Mouse (Mus musculus) T-cell, adult 2 months (primary cell): ENCODE results near the gene Dzip1.
A peak's percentile ranks its signal among the peaks of the same experiment; 100 is the strongest.

Experiments used
- DNase-seq: peaks from one replicate; pipeline ENCODE4 v3.0.0; 2022; ENCODE audit warnings: low spot score

The Dzip1 gene

DNA sequence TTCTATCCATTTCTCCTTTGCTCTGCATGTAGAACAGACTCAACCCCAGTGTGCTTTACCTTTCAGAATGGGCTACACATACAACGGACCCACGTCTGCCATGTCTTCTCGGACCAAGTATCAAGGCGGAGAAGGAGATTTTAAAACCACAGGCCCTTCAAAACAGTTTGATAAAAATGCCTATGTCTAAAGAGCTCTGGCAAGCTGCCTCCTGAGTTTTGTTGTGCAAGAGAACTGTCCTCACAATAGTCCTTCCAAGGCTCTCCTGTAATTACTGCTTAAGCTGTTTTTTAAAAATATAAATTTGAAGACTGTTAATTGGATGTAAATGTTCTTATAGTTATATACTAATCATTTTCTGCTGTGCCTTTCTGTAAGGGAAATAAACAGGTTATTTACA lies 51.1 kb downstream of the Dzip1 start:
- DNase-seq = no peak

DNA sequence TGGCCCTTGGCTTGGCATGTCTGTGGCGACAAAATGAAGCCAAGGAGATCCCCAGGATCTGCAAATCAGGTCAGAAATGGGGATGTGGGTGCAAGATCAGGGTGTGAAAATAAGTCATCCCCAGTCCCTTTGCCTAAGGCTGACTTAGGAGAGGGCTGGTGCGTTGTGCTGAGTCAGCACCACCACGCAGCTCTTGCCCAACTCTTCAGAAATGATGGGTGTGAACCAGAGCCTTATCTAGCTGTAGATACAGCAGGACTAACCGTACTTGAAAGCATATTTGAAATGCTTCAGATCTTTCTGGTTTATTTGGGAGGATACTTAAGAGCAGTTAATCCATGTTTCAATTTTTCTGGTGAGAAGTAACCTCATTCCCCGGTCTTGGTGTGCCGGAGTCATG lies 55.5 kb downstream of the Dzip1 start:
- no peak for DNase-seq

DNA sequence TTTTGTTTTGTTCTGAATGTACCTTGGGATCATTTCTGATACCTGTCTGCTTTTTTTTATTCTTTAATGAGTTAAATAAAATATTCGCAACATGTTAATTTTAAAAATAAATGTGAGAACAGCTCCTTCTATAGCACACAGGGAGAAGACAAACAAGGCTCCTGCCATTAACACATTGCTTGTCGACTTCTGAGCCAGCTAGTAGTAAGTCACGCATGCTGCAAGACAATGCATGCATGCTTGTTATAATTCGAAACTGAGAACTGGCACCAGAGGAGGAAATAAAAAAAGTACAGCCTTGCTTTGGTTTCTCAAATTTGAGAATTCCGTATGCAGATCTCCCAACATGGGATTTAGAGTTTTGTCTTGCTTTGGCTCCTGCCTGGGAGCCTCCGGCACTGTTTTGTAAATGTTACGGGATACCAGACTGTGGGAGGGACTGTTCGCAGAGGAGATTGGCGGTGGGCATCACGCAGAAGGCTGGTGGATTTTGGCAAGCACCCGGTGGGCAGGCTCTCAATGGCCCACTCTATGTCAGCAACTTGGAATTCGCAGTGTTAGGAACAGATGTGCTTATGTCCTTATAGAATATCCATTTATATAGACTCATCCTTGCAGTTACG lies 57.0 kb downstream of the Dzip1 start:
- DNase-seq = no peak

DNA sequence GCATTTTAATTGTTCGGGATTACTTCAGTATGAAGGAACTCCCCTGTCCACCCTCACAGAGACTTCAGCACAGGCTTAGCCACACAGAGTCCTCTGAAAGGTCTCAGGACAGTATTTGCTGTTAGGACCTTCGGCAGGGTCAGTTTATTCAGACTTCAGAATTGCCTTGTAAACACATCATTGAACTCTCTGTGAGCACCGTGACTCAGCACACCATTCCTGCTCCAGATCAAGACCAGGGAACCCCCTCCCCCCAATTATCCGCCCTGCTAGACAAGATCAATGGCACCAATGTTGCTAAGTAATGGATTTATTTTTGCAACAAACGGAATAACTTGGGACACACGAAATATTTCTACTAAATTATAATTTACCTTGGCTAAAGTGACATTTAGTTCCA lies 57.9 kb downstream of the Dzip1 start:
- no peak for DNase-seq

DNA sequence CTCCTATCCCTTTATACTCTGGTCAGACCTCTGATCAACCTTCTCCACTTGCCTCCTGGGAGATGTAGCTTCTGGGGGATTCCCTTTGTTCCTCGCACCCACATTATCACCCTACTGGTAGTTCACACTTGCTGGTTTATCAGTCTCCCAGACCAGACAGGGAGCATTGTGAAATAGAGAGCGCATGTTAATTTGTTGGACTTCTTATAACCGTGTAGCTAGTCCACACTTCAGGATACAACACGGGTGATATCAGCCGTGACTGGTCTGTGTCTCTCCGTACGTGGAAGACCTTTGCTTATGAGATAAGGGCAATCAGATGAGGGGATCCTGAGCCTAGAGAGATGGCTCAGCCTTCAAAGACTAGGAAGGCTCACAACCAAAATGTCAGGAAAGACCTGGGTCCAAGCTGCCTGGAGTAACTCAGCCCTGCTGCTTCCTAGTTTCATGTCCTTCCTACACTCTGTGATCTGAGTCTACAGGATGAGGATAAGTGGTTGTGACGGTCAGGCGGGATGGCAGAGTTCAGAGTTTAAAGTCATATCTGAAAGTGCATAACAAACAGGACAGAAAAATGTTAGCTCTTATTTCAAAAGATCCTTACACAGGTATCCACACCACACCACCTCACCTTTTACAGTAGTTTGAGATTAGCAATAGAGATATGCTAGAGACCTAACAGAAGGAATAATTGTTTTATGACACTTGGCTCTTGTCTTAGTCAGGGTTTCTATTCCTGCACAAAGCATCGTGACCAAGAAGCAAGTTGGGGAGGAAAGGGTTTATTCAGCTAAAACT lies 59.0 kb downstream of the Dzip1 start:
- DNase-seq = no peak

DNA sequence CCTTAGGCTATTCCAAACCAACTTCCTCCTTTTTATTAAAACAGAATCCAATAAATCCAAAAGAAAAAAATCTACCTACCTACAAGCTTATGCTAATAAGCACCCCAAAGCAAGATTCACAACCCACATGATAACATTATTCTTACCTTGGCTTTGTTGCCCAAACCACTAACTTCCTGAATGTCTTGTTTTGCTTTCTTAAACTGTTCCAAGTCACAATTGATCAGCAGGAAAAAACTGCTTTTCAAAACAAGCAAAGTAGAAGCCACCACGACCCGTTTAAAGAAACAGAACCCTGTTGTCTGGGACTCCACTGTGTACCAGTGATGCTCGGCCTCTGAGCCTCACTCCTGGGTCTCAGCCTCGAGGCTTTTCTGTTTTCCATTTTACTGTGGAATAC lies 60.4 kb downstream of the Dzip1 start:
- DNase-seq = peak; percentile 55

DNA sequence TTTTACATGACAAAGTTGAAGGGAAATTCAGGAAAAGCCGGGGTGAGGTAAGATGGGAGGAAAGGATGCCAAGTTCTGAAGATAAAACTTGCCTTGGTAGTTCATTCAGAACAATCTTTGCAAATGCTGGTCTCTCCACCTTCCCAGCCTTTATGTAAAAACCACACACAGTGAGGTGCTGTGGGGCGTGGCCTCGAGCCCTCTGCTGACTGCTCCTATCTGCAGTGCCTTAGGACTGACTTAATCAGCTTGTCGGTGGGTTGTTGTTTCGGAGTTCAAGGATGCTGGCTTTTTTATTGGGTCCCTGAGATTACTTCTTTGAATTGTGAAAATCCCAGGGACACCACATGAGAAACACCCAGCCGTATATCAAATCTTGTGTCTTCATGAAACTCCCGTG lies 63.0 kb downstream of the Dzip1 start:
- peak; percentile 47 for DNase-seq

DNA sequence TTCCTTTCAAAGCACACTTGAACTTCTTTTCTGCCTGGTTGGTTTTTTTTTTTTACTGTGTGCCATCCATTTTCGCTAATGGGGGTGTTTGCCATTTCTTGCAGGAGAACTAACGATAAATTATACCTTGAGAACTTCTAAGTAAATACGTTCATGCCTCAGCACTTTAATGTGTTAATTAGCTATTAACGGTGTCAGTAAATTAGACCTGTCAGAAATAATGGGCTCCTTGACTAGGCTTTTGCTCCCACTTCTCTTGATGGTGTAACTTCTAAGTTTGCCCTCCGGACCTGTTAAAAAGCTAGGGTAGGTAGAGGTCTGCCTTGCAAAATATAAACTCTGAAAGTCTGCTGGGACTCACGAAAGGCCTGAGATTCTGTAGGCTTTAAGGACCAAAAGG lies 66.9 kb downstream of the Dzip1 start:
- no peak for DNase-seq

DNA sequence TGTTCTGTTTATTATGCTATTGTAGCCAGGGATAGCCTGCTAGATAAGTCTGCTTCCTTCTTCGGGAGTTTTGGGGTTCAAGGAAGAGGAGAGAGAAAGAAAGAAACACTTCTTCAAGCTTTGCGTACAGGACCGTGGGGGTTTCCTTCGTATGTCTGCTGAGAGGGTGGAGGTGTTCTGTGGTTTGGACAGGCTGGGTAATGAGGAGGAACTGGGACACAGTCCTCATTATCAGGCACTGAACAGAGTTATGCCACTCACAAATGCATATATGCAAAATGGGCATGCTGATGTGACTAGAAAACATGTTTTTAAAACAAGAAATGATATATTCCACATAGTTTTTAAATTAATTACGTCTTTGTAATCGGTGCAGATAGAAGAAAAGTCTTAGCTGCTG lies 68.7 kb downstream of the Dzip1 start:
- DNase-seq = no peak

DNA sequence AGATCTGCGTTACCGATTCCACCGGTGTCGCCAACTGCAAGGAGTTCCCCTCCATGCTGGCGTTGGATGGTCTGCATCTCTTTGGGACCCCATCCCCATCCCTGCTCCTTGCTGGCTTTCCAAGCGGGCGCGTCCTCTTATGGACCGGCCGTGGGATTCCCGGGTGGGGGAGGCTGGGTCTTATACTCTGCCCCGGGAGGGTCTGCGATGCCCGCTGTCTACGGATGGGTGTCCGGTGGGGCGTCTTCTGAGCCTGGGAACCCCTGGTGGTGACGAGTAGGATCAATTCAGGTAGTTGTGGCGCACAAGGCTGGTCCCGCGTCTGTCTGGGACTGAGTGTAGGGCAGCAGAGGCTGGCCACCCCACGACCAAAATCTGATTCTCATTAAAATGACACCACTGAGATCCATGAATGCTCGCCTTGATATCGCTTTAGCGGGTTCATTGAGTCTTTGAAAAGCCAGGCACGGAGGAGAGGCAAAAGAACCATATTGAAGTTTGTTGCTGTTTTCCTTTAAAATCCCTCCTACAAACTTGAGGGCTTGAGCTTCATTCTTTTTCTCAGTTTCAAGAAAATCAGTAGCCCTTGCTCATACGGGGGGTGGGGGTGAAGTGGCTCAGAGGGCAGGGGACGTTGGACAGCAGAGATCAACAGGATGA lies 70.0 kb downstream of the Dzip1 start:
- DNase-seq = peak; percentile 45

DNA sequence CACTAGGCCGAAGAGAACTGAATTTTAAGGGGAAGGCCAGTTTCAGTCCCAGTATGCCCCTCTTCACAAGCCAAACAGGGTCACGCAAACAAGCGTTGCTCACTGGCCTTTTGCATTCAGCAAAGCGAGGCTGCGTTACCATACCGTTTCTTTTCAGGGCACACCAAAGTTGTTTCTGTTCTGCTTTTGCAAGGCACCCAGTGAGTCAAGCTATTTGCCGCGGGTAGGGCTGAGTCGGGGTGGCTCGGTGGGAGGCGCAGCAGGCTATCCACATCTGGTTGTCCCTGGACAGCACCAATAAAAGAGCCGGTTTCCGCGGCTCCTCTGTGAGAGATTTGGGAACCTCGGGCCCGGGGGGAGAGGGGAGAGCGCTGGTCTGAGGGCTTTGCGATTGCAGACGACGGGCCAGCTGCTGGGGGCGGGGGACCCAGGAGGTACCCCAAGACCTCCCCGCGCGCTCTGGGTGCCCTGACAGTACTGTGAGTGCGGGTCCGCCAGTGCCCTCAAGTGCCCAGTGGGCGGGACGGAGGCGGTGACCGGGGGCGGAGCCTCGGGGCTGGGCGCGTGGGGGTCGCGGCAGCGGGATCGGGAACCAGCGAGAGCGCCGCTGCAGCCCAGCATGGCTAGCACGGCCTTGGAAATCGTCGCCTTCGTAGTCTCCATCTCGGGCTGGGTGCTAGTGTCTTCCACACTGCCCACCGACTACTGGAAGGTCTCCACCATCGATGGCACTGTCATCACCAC lies 70.7 kb downstream of the Dzip1 start:
- peak; percentile 50 for DNase-seq

DNA sequence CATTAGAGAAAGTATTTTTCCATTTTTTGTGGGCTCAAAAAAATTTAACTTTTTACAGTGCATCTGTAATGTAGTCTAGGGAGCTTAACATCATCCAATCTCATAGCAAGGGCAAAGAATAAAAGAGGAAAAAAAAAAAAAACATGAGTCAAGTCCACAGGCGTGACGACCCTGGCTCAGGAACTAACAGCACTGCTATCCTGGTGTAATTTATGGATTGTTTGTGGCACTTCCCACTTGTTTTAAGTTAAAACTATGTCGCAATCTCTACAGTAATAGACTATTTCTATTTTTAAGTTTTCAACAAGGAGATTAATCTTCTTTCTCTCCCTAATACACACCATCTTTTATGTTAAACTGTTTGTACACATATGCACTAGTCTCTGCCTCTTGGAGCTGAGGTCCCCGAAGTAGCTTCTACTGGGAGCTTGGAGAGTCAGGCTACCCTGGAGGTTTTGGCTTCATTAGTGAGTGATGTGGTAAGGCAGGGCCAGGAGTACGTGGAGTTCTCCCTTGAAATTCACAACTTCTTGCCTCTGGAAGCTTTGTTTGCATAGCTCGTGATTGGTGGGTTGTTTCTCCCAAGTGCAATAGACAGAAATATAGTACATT lies 73.7 kb downstream of the Dzip1 start:
- no peak for DNase-seq

DNA sequence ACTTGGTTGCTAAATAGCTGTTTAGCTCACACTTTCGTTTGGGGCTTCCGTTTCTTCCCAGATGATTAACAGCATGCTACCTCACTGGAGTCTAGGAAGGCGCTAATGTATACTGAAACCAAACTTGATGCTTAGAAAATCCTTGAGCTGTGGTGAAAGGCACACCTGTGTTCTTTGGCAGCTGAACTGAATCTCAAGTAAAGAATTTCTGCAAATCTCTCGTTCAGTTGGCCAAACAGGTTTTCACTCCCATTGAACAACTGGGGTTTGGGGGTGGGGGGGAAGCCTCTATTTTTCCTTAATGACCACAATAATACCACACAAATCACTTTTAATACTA lies 74.6 kb downstream of the Dzip1 start:
- no peak for DNase-seq

DNA sequence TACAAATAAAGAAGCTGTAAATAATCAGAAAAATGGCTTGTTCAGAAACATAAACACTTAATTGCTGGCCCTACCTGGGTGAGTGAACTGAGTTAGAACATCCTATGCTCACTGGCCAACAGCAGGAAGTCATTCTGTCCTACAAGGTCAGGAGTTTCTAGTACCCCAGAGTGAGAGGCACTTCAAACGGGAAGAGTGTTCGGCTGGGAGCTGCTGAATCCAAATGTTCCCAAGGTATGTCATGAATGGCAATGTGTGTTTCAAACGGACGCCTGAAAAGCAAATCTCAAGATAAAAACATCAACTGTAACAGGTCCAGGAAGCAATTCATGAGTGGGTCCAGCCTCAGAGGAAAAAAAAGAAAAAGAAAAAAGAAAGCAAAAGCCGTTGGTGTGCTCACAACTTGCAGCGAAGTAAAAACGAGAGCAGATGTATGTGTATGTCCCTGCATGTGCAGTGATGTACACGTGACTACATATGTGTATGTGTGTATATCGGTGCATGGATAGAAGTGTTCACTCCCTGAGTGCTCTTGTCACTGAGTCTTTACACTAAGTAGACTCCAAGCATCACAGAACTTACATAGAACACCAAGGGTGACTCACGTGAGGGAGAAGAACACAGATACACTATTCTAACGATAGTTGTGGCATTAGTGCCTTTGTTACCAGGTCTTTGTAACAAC lies 75.1 kb downstream of the Dzip1 start:
- peak; percentile 13 for DNase-seq

DNA sequence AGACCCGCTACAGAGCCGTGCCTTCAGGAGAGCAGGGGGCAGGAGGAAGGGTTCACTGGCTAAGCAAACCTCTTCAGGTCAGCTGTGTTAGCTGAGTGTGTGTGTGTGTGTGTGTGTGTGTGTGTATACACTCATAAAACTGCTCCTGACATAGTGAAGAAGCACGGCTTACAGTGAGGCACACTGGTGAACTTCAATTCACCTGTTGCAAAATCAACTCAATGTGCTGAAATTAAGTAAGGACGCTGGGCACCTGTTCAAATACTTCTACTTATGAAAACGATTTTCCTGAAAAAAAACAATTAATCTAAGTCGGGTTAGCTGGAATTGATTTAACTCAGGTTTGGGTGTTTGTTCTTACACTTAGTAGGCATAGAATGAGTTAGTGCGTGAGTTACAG lies 77.1 kb downstream of the Dzip1 start:
- DNase-seq = no peak

DNA sequence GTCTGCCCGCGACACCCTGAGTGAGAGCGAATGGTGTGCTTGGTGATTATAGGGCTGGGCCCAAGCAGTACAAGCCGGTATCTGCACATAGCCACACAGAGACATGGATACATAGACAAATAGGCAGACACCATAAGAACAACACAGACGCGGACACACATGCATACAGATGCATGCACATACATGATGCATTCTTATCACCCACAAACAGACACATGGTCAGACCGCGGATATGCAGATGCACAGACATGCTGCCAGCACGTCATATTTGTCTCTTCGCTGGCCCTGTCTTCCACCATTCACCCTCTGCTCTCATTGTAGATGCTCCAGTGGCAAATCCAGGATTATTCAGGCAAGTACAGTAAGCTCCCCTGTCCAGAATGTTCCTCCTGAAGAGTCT lies 78.4 kb downstream of the Dzip1 start:
- DNase-seq = no peak

DNA sequence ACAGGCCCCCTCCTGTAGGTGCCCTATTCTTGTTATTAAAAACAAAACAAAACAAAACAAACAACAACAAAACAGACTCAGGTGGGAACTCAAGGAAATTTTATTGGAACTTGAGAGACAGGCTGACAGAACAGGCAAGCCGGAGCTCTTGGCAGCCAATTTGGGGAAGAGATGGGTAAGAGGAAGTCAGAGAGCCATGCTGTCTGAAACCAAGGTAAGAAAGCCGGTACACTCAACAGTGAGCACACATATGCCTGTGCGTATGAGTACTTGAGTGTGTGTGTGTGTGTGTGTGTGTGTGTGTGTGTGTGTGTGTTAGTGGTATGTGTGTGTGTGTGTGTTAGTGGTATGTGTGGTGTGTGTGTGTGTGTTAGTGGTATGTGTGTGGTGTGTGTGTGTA lies 82.9 kb downstream of the Dzip1 start:
- DNase-seq = no peak

DNA sequence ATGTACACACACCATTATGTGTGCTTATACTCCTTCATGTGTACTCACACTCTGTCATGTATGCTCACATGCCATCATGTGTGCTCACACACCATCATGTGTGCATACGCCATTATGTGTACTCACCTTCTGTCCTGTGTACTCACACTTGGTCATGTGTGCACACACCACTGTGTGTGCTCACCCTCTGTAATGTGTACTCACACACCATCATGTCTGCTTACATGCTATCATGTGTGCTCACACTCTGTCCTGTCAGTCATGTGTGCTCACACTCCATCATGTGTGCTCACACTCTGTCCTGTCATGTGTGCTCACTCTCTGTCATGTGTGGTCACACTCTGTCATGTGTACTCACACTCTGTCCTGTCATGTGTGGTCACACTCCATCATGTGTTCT lies 85.2 kb downstream of the Dzip1 start:
- no peak for DNase-seq

DNA sequence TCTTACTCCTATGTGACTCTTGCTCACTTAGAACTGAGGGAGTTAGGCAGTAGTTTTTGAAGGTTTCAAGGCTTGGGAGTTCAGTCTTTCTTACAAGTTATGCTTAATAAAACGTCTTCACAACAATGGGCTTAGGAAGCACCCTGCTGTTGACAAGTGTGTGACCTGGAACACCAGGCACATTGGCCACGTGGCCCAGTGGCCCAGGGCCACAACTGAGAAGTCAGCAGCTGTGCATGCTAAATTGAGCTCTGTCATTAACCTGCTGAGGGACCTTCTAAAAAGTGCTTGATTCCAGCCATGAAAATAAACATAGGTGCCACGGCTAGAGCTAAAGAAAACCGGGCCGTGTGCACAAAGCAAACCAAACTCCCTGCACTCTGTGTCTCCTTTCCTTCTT lies 85.8 kb downstream of the Dzip1 start:
- no peak for DNase-seq

DNA sequence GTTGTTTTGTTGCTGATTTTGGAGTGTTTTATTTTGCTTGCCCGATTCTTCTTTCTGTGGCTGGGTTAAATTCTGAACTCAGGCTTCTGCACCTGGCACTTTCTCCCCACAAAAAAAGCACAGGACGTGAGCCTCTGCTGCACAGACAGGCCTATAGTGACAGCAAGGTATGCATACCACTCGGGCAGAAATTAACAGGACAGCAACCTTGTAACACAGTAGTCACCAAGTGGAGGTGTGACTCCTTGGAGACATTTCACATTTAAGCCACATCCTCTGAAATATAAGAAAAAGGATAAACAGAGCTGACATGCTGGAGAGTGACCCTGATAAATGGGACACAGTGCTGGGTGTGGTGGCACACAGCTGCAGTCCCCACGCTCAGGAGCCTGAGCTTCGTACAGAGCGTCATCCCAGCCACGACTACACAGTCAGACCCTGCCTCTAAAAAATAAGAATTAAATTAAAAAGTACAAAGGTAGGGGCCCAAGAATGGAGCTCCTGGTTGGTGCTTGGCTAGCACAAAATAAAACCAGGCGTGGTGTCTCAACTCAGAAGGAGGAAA lies 86.6 kb downstream of the Dzip1 start:
- no peak for DNase-seq

DNA sequence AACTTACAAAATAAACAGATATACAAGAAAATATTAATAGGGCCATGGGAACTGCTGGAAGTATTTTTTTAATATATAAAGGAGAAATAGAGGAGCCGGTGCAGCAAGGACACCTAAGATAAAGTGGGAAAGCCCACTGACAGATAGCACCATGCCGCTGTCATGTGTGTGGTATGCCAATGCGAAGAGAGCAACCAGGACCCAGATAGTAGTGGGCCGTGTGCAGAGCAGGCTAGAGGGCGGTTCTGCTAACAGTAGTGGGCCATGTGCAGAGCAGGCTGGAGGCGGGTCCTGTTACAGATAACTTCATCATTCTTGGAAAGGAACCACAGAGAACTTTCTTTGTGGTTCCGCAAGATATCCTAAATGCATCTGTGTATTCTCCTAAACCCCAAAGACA lies 88.5 kb downstream of the Dzip1 start:
- DNase-seq = no peak

DNA sequence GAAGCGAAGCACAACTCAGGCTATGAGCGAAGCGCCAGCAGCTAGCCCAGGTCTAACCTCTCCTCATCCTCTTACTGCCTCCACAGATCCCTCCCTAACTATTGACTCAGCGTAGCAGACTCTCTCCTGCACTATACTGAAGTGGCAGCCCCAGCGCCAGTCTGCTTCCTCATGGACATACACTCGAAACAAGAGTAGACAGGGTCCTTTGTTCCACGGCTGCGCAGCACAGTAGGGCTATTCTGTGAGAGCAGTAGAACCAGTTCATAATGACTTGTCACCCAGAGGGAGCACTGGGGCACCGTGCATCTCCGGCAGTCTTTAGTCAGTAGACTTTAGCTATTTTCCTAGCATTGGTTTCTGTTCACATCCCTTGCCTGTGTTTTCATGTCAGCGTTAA lies 89.1 kb downstream of the Dzip1 start:
- no peak for DNase-seq
